Mouse (Mus musculus): ENCODE results near the gene Hist1h2ap. TPM values are rescaled to one million over a fixed set of nuclear protein-coding genes. Genes with fewer than 3 reads are reported as not detected.
"Not testable (repeated sequence)": the region's sequence is repeated elsewhere in the genome, so short reads cannot be mapped to it uniquely, and the experiment has no call there.

Hist1h2ap gene
- total and polyA plus RNA-seq, 3 experiments = 727 to 3,706 TPM; not detected in 1

DNA sequence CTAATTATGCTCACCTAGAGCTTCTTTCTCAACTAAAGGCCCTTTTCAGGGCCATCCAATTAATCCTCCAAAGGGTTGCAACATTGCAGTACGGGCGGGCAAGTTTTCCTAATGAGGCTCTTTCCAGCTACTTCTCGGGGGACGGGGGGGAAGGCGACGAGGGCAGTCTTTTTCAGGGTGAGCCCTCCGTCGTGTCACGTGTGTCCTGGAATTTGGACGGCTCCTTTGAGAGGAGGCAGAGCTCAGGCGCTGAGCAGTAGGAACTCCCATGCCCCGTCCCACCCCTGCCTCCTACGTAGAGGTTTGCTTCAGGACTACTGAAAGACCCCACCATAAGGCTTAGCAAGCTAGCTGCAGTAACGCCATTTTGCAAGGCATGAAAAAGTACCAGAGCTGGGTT lies 21.2 kb downstream of the Hist1h2ap start:
- TF ChIP-seq ZMIZ1 (IDR thresholded peaks at IDR 0.05; ENCODE audit: low read depth, low read length) (peak; percentile 69; the same call in 1 of the 2 replicates), NELFE (IDR thresholded peaks at IDR 0.05; ENCODE audit: low read depth, low read length) (peak; percentile 39; the same call in 1 of the 2 replicates), POLR2A (IDR thresholded peaks at IDR 0.05; ENCODE audit: control insufficient read depth in 1 of 2, insufficient read depth in 1 of 2, low read depth in 1 of 2, low read length in 2 of 2, poor library complexity in 1 of 2) (peak; percentile 46 to 59; a peak in 2 of 4 replicates)
- Histone ChIP-seq H3K9ac (ENCODE audit: control insufficient read depth, low read depth, low read length, poor library complexity, severe bottlenecking) (0 out of 2 replicates have a peak overlapping the region, but pooled peaks have one; percentile 29), H3K27ac (ENCODE audit: control insufficient read depth, low read depth, low read length) (peak overlapping the region; percentile 69)
- DNase-seq (ENCODE audit: low read depth, low spot score); H3K4me3 ChIP-seq (ENCODE audit: control insufficient read depth in 1 of 2, insufficient read depth in 1 of 2, low read depth in 2 of 2, low read length in 2 of 2); H3K36me3 ChIP-seq (ENCODE audit: control insufficient read depth in 1 of 2, insufficient read depth in 2 of 2, low read length in 2 of 2); H3K79me2 ChIP-seq (ENCODE audit: control insufficient read depth, insufficient read depth, low read length, poor library complexity); H3K9me3 ChIP-seq (replicated peaks; ENCODE audit: insufficient read depth, low read length); H3K27me3 ChIP-seq (ENCODE audit: control insufficient read depth in 1 of 2, insufficient read depth in 2 of 2, low read length in 2 of 2); H3K4me1 ChIP-seq (ENCODE audit: control insufficient read depth in 1 of 2, insufficient read depth in 2 of 2, low read length in 2 of 2): not testable (repeated sequence)

DNA sequence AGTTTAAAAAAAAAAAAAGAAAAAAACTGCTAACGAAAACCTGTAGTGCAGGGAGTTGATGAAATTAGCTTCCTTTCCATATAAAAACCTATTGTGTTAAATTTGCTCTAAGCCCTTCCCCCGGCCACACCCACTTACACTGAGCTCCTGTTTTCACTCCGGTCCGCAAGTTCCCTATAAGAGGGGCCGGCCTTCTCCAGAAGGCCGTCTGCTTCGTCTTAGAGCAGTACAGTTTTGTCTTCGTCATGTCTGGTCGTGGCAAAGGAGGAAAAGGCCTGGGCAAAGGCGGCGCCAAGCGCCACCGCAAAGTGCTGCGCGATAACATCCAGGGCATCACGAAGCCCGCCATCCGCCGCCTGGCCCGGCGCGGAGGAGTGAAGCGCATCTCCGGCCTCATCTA lies 21.8 kb downstream of the Hist1h2ap start, which contains the start of gene Hist1h4m:
TSS of gene Hist1h4m (plus strand) at position 208 of the 400 bp plus-strand sequence.
- H3K27me3 ChIP-seq (ENCODE audit: control insufficient read depth in 1 of 2, insufficient read depth in 2 of 2, low read length in 2 of 2); H3K9me3 ChIP-seq (replicated peaks; ENCODE audit: insufficient read depth, low read length); H3K36me3 ChIP-seq (ENCODE audit: control insufficient read depth in 1 of 2, insufficient read depth in 2 of 2, low read length in 2 of 2); DNase-seq (ENCODE audit: low read depth, low spot score); H3K79me2 ChIP-seq (ENCODE audit: control insufficient read depth, insufficient read depth, low read length, poor library complexity); H3K4me1 ChIP-seq (ENCODE audit: control insufficient read depth in 1 of 2, insufficient read depth in 2 of 2, low read length in 2 of 2); H3K4me3 ChIP-seq (ENCODE audit: control insufficient read depth in 1 of 2, insufficient read depth in 1 of 2, low read depth in 2 of 2, low read length in 2 of 2): not testable (repeated sequence)
- Histone ChIP-seq H3K9ac (ENCODE audit: control insufficient read depth, low read depth, low read length, poor library complexity, severe bottlenecking) (0 out of 2 replicates have a peak within 1 kb of the TSS, but pooled peaks have one; percentile 29), H3K27ac (ENCODE audit: control insufficient read depth, low read depth, low read length) (peak within 1 kb of the TSS; percentile 69)

DNA sequence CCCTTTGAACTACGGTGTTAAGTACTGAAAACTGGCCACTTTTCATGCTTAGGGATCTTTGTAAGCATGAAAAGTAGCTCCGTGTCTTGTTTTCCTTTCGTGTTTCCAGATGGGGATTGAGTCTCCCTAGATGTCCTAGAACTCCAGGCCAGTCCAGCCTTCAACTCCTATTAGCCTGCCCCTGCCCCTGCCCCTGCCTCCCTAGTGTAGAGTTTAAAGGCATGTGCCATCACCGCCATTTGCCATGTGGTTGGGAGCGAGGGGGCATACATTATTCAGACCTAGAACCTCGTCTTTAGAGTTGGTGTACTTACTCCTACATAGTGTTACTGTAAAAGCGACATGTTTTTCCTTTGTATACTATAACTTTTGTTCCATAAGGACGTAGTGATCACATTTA lies 22.2 kb downstream of the Hist1h2ap start:
- DNase-seq (ENCODE audit: low read depth, low spot score); H3K9me3 ChIP-seq (replicated peaks; ENCODE audit: insufficient read depth, low read length); H3K27ac ChIP-seq (ENCODE audit: control insufficient read depth, low read depth, low read length); H3K79me2 ChIP-seq (ENCODE audit: control insufficient read depth, insufficient read depth, low read length, poor library complexity); H3K27me3 ChIP-seq (ENCODE audit: control insufficient read depth in 1 of 2, insufficient read depth in 2 of 2, low read length in 2 of 2); H3K4me3 ChIP-seq (ENCODE audit: control insufficient read depth in 1 of 2, insufficient read depth in 1 of 2, low read depth in 2 of 2, low read length in 2 of 2); H3K4me1 ChIP-seq (ENCODE audit: control insufficient read depth in 1 of 2, insufficient read depth in 2 of 2, low read length in 2 of 2); H3K36me3 ChIP-seq (ENCODE audit: control insufficient read depth in 1 of 2, insufficient read depth in 2 of 2, low read length in 2 of 2); H3K9ac ChIP-seq (ENCODE audit: control insufficient read depth, low read depth, low read length, poor library complexity, severe bottlenecking): not testable (repeated sequence)

DNA sequence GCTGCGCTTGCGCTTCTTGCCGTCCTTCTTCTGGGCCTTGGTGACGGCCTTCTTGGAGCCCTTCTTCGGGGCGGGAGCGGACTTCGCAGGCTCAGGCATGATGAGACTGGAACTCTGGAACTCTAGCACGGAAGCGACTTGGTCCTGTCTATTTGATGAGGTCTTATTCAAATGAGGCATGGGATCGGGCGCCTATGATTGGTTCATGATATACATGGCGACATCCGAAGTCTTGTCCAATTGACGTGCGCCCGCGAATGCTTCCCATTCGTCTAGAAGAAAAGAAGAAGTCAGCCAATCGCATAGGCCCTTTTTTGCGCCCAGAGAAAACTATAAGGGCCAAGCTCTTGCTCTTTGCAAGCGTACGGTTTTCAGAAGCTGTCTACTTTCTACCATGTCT lies 23.2 kb downstream of the Hist1h2ap start, which contains the start of the genes Hist1h2bq and Hist1h2ao:
TSS of gene Hist1h2bq (minus strand) at position 125 of the 400 bp plus-strand sequence.
TSS of gene Hist1h2ao (plus strand) at position 393 of the 400 bp plus-strand sequence.
- not testable (repeated sequence) for H3K4me1 ChIP-seq (ENCODE audit: control insufficient read depth in 1 of 2, insufficient read depth in 2 of 2, low read length in 2 of 2); H3K9me3 ChIP-seq (replicated peaks; ENCODE audit: insufficient read depth, low read length); H3K27me3 ChIP-seq (ENCODE audit: control insufficient read depth in 1 of 2, insufficient read depth in 2 of 2, low read length in 2 of 2); H3K27ac ChIP-seq (ENCODE audit: control insufficient read depth, low read depth, low read length); H3K79me2 ChIP-seq (ENCODE audit: control insufficient read depth, insufficient read depth, low read length, poor library complexity); H3K4me3 ChIP-seq (ENCODE audit: control insufficient read depth in 1 of 2, insufficient read depth in 1 of 2, low read depth in 2 of 2, low read length in 2 of 2); DNase-seq (ENCODE audit: low read depth, low spot score); H3K9ac ChIP-seq (ENCODE audit: control insufficient read depth, low read depth, low read length, poor library complexity, severe bottlenecking); H3K36me3 ChIP-seq (ENCODE audit: control insufficient read depth in 1 of 2, insufficient read depth in 2 of 2, low read length in 2 of 2)

DNA sequence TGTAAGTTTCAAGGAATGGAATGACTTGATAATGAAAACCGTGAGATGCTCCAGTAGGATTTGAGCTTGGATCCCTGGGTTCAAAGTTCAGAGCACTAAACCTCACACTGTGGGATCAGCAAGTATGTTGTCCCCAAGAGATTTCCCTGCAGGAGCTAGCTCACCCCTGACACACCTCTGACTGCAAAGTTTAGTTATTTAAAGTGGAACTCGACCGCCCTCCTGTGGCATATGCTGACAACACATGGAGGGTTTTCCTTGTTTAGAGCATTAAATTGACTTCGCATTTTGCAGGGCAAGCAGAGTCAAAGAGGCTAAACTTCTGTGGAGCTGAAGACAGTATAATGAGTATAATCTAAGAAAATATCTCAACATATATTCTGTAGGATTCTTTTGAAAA lies 30.2 kb downstream of the Hist1h2ap start:
- H3K9me3 ChIP-seq (replicated peaks; ENCODE audit: insufficient read depth, low read length); H3K27me3 ChIP-seq (ENCODE audit: control insufficient read depth in 1 of 2, insufficient read depth in 2 of 2, low read length in 2 of 2); H3K4me1 ChIP-seq (ENCODE audit: control insufficient read depth in 1 of 2, insufficient read depth in 2 of 2, low read length in 2 of 2); H3K4me3 ChIP-seq (ENCODE audit: control insufficient read depth in 1 of 2, insufficient read depth in 1 of 2, low read depth in 2 of 2, low read length in 2 of 2); H3K9ac ChIP-seq (ENCODE audit: control insufficient read depth, low read depth, low read length, poor library complexity, severe bottlenecking); H3K27ac ChIP-seq (ENCODE audit: control insufficient read depth, low read depth, low read length); H3K36me3 ChIP-seq (ENCODE audit: control insufficient read depth in 1 of 2, insufficient read depth in 2 of 2, low read length in 2 of 2); H3K79me2 ChIP-seq (ENCODE audit: control insufficient read depth, insufficient read depth, low read length, poor library complexity); DNase-seq (ENCODE audit: low read depth, low spot score): not testable (repeated sequence)

DNA sequence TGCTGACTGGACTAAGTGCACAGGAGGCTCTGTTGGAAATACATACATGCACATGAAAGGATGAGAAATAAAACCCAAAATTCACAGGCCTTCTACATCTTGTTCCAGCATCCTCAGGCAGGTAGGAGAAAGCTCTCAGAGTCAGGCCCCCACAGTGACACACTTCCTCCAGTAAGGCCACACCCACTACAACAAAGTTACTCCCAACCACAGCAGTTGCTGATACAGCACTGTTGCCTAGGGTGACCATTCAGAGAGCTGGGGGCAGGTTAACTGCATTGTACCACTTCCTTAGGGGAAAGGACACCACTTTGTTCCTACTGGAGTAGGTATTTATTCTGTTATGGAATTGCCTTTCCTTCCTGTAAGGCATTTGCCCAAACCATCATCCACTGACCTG lies 36.1 kb downstream of the Hist1h2ap start:
- H3K27me3 ChIP-seq (ENCODE audit: control insufficient read depth in 1 of 2, insufficient read depth in 2 of 2, low read length in 2 of 2); H3K36me3 ChIP-seq (ENCODE audit: control insufficient read depth in 1 of 2, insufficient read depth in 2 of 2, low read length in 2 of 2); H3K9ac ChIP-seq (ENCODE audit: control insufficient read depth, low read depth, low read length, poor library complexity, severe bottlenecking); H3K4me1 ChIP-seq (ENCODE audit: control insufficient read depth in 1 of 2, insufficient read depth in 2 of 2, low read length in 2 of 2); H3K9me3 ChIP-seq (replicated peaks; ENCODE audit: insufficient read depth, low read length); H3K4me3 ChIP-seq (ENCODE audit: control insufficient read depth in 1 of 2, insufficient read depth in 1 of 2, low read depth in 2 of 2, low read length in 2 of 2); H3K79me2 ChIP-seq (ENCODE audit: control insufficient read depth, insufficient read depth, low read length, poor library complexity); H3K27ac ChIP-seq (ENCODE audit: control insufficient read depth, low read depth, low read length); DNase-seq (ENCODE audit: low read depth, low spot score): not testable (repeated sequence)
